Mouse (Mus musculus): ENCODE results near the gene Gm5105.
A peak's percentile ranks its signal among the peaks of the same experiment; 100 is the strongest.

Gm5105 gene

GRCm38 (mm10) chr3:138026286-138026685 is 40.9 kb downstream of the Gm5105 start:
- peak; percentile 13 for DNase-seq (ENCODE audit: low read depth, low spot score)

- no peak for DNase-seq (ENCODE audit: low read depth, low spot score)
Observed at GRCm38 (mm10) chr3:138022651-138023050, 44.5 kb downstream of the Gm5105 start.

- DNase-seq (ENCODE audit: low read depth, low spot score), result no peak
Observed at GRCm38 (mm10) chr3:138022003-138022402, 45.2 kb downstream of the Gm5105 start.

GRCm38 (mm10) chr3:138016810-138017209 is 50.4 kb downstream of the Gm5105 start:
- no peak for DNase-seq (ENCODE audit: low read depth, low spot score)

- DNase-seq (ENCODE audit: low read depth, low spot score), result no peak
Observed at GRCm38 (mm10) chr3:138014725-138015124, 52.5 kb downstream of the Gm5105 start.

- DNase-seq (ENCODE audit: low read depth, low spot score), result no peak
Observed at GRCm38 (mm10) chr3:138012351-138012750, 54.8 kb downstream of the Gm5105 start.

GRCm38 (mm10) chr3:138008152-138008551 is 59.0 kb downstream of the Gm5105 start:
- DNase-seq (ENCODE audit: low read depth, low spot score), result no peak

- no peak for DNase-seq (ENCODE audit: low read depth, low spot score)
Observed at GRCm38 (mm10) chr3:138006896-138007295, 60.3 kb downstream of the Gm5105 start.

- no peak for DNase-seq (ENCODE audit: low read depth, low spot score)
Observed at GRCm38 (mm10) chr3:138003264-138003663, 63.9 kb downstream of the Gm5105 start.

- no peak for DNase-seq (ENCODE audit: low read depth, low spot score)
Observed at GRCm38 (mm10) chr3:138002545-138002944, 64.6 kb downstream of the Gm5105 start.

- DNase-seq (ENCODE audit: low read depth, low spot score), result no peak
Observed at GRCm38 (mm10) chr3:138001865-138002264, 65.3 kb downstream of the Gm5105 start.

GRCm38 (mm10) chr3:138000724-138001069 is 66.5 kb downstream of the Gm5105 start:
- no peak for DNase-seq (ENCODE audit: low read depth, low spot score)

GRCm38 (mm10) chr3:138000062-138000723 is 67.0 kb downstream of the Gm5105 start:
- no peak for DNase-seq (ENCODE audit: low read depth, low spot score)

- no peak for DNase-seq (ENCODE audit: low read depth, low spot score)
Observed at GRCm38 (mm10) chr3:137999224-137999790, 67.9 kb downstream of the Gm5105 start.
